ENCODE assay signal across 24 mouse cellular contexts in the genomic region with DNA sequence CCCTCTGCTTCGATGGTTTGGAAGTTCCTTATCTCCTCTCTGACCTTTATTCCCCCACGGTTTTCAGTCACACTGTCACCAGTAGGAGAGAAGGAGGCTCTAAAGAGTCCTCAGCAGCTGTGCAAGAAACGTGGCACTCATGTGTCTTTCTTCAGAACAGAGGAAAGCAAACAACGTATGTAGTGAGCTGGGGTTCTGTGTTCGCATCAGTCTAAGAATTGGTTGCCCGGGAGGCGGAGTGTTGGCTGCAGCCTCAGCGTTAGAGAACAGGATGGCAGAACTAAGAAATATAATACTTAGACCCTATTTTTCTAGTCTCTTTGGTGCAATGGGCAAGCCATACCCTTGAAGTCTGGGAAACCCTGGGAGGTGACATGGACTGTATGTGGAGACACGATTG. TPM values are rescaled to one million over a fixed set of nuclear protein-coding genes. Genes with fewer than 3 reads are reported as not detected.
DNase-seq lines count a peak whose midpoint lies in the region; ATAC-seq and TF ChIP-seq lines count a peak whose summit lies in the region.
"Had no signal": no experiment of that assay in that cellular context is flagged by ENCODE, and none has a peak within 500 bp of the region (broad histone marks: within the 10 kb centered on the region; RNA-seq: fewer than 3 reads in every experiment).

No protein-coding gene starts in this region.

- no peak for DNase-seq in heart, adult 8-10 months (ENCODE audit: low spot score)
- peak; percentile 32 for DNase-seq in thymus, adult 2 months
- no peak for DNase-seq in thymus, postnatal 10 days (ENCODE audit: low spot score in 2 of 2)
- no peak for DNase-seq in liver, embryonic 13.5 days
- peak; percentile 54 for DNase-seq in thymus, postnatal 4 days
- DNase-seq in layer of hippocampus, postnatal 10 days (ENCODE audit: low spot score in 2 of 2), result no peak
- DNase-seq: adrenal gland, postnatal 10 days; cerebellum, adult 8-10 months; cerebellum, postnatal 36 days; embryo, embryonic 11 days; gastrocnemius, postnatal 36 days; heart, postnatal 10 days; kidney, postnatal 4 days had no signal

- no peak overlapping the region for H3K4me2 ChIP-seq in heart, embryonic 16.5 days (ENCODE audit: low read depth, low read length)
- peak overlapping the region; percentile 21; the same call in 1 of the 2 replicates for H3K4me2 ChIP-seq in liver, embryonic 13.5 days
- H3K4me2 ChIP-seq: embryonic facial prominence, embryonic 13.5 days; forebrain, embryonic 12.5 days; midbrain, embryonic 15.5 days; neural tube, embryonic 12.5 days had no signal

- TF ChIP-seq CTCF in thymus, adult 2 months (IDR thresholded peaks at IDR 0.05; ENCODE audit: borderline replicate concordance, control insufficient read depth, extremely low read depth, insufficient read depth, low read length, poor library complexity), result no peak

- no peaks in the 10 kb centered on the region for H3K27me3 ChIP-seq in heart, embryonic 16.5 days (ENCODE audit: control insufficient read depth, insufficient read depth, low read length)
- no peaks in the 10 kb centered on the region for H3K27me3 ChIP-seq in thymus, adult 2 months (ENCODE audit: control insufficient read depth, insufficient read depth, low read length)
- H3K27me3 ChIP-seq in liver, embryonic 13.5 days, result no peaks in the 10 kb centered on the region
- H3K27me3 ChIP-seq: embryonic facial prominence, embryonic 13.5 days; forebrain, embryonic 12.5 days; midbrain, embryonic 15.5 days; neural tube, embryonic 12.5 days had no signal

- peaks cover 26% of the 10 kb centered on the region for H3K4me1 ChIP-seq in heart, embryonic 16.5 days (ENCODE audit: control insufficient read depth, insufficient read depth, low read length)
- H3K4me1 ChIP-seq in thymus, adult 2 months (replicated peaks; ENCODE audit: control insufficient read depth, insufficient read depth, low read length), result peaks cover 69% of the 10 kb centered on the region
- peaks cover 80% of the 10 kb centered on the region for H3K4me1 ChIP-seq in liver, embryonic 13.5 days (replicated peaks)

- no peak for ATAC-seq in heart, embryonic 16.5 days (replicated peaks; ENCODE audit: extremely low read depth, insufficient read depth, low FRiP score)
- no peak for ATAC-seq in liver, embryonic 13.5 days (ENCODE audit: low read depth)
- ATAC-seq in CD4-positive, CD25-positive, alpha-beta regulatory T cell, adult 4 months, result no peak
- ATAC-seq: hindbrain, postnatal 0 days; intestine, postnatal 0 days had no signal

- peak overlapping the region; percentile 28 for H3K27ac ChIP-seq in heart, embryonic 16.5 days (ENCODE audit: low read length)
- peak overlapping the region; percentile 12; the same call in 1 of the 2 replicates for H3K27ac ChIP-seq in thymus, adult 2 months (ENCODE audit: control insufficient read depth, insufficient read depth, low read length)
- peak overlapping the region; percentile 35 for H3K27ac ChIP-seq in liver, embryonic 13.5 days
- H3K27ac ChIP-seq: embryonic facial prominence, embryonic 13.5 days; forebrain, embryonic 12.5 days; hindbrain, postnatal 0 days; limb, embryonic 10.5 days; midbrain, embryonic 15.5 days; neural tube, embryonic 12.5 days had no signal

- no peak overlapping the region for H3K4me3 ChIP-seq in heart, embryonic 16.5 days (ENCODE audit: low read length)
- no peak overlapping the region for H3K4me3 ChIP-seq in thymus, adult 2 months (ENCODE audit: control insufficient read depth, insufficient read depth, low read length)
- no peak overlapping the region for H3K4me3 ChIP-seq in liver, embryonic 13.5 days (replicated peaks)
- H3K4me3 ChIP-seq: embryonic facial prominence, embryonic 13.5 days; erythroblast, embryonic 14.5 days; forebrain, embryonic 12.5 days; heart, adult 2 months; limb, embryonic 10.5 days; midbrain, embryonic 15.5 days; neural tube, embryonic 12.5 days had no signal

- no peak for TF ChIP-seq POLR2A in thymus, adult 2 months (IDR thresholded peaks at IDR 0.05; ENCODE audit: control insufficient read depth, extremely low read depth, insufficient read depth, low read length, poor library complexity)

- peaks cover 9% of the 10 kb centered on the region; the same call in 1 of the 2 replicates for H3K36me3 ChIP-seq in heart, embryonic 16.5 days (ENCODE audit: control insufficient read depth, insufficient read depth)
- H3K36me3 ChIP-seq in thymus, adult 2 months (ENCODE audit: control insufficient read depth, insufficient read depth, low read length), result peaks cover 9% of the 10 kb centered on the region
- peaks cover 29% of the 10 kb centered on the region for H3K36me3 ChIP-seq in liver, embryonic 13.5 days

- no peaks in the 10 kb centered on the region for H3K9me3 ChIP-seq in heart, embryonic 16.5 days (replicated peaks; ENCODE audit: control insufficient read depth, low read length)
- no peaks in the 10 kb centered on the region for H3K9me3 ChIP-seq in liver, embryonic 13.5 days (replicated peaks)
- H3K9me3 ChIP-seq: embryonic facial prominence, embryonic 13.5 days; forebrain, embryonic 12.5 days; limb, embryonic 10.5 days; midbrain, embryonic 15.5 days; neural tube, embryonic 12.5 days had no signal

- WGBS in heart, embryonic 16.5 days, result 55% methylated on average over 9 of the region's 9 CpGs
- 21% methylated on average over 9 of the region's 9 CpGs for WGBS in thymus, adult 2 months
- WGBS in liver, embryonic 13.5 days (ENCODE audit: insufficient replicate concordance), result 45% methylated on average over 9 of the region's 9 CpGs

- no peak overlapping the region for H3K9ac ChIP-seq in heart, embryonic 16.5 days (ENCODE audit: low read length)
- H3K9ac ChIP-seq in liver, embryonic 13.5 days, result peak overlapping the region; percentile 14; the same call in 1 of the 2 replicates
- H3K9ac ChIP-seq: embryonic facial prominence, embryonic 13.5 days; forebrain, embryonic 12.5 days; midbrain, embryonic 15.5 days; neural tube, embryonic 12.5 days had no signal

RNA-seq across cellular contexts. Expression of gene Git2, which starts 7.7 kb away (rescaled TPM):
- polyA plus RNA-seq in heart, embryonic 16.5 days (2015; fragmentation: Nextera tagmentation; extraction: Ambion mirVana), result 38.6 and 46.6 TPM in 2 replicates
- 10 to 100 TPM; 27.9 to 34.6 (median 30.5) TPM for total RNA-seq in heart, adult 8-10 months (2022)
- polyA plus RNA-seq in thymus, adult 2 months (2012; rRNA removed), result 221 and 232 TPM in 2 replicates
- 14.8 and 16.3 TPM in 2 replicates for polyA plus RNA-seq in liver, embryonic 13.5 days (2015; fragmentation: Nextera tagmentation; extraction: Ambion mirVana)
- 10 to 100 TPM; 42.4 to 44.8 TPM for total RNA-seq in layer of hippocampus, postnatal 10 days (2021)
- polyA plus RNA-seq in CD4-positive, CD25-positive, alpha-beta regulatory T cell, adult 4 months (2017; shearing (Covaris generic)), result 100 to 1,000 TPM; 147 to 207 TPM

RNA-seq across cellular contexts. Expression of gene Ankrd13a, which starts 8.5 kb away (rescaled TPM):
- 28.4 and 33.7 TPM in 2 replicates for polyA plus RNA-seq in heart, embryonic 16.5 days (2015; fragmentation: Nextera tagmentation; extraction: Ambion mirVana)
- total RNA-seq in heart, adult 8-10 months (2022), result 10 to 100 TPM; 28.0 to 34.3 (median 30.1) TPM
- polyA plus RNA-seq in thymus, adult 2 months (2012; rRNA removed), result 118 and 142 TPM in 2 replicates
- 43.3 and 49.0 TPM in 2 replicates for polyA plus RNA-seq in liver, embryonic 13.5 days (2015; fragmentation: Nextera tagmentation; extraction: Ambion mirVana)
- 10 to 100 TPM; 40.2 to 45.1 TPM for total RNA-seq in layer of hippocampus, postnatal 10 days (2021)
- 10 to 100 TPM; 13.9 to 23.3 TPM for polyA plus RNA-seq in CD4-positive, CD25-positive, alpha-beta regulatory T cell, adult 4 months (2017; shearing (Covaris generic))

RNA-seq across cellular contexts. Expression of gene 1500011B03Rik, which starts 40.3 kb away (rescaled TPM):
- polyA plus RNA-seq in heart, embryonic 16.5 days (2015; fragmentation: Nextera tagmentation; extraction: Ambion mirVana), result 41.8 and 48.5 TPM in 2 replicates
- 1 to 10 TPM; 3.6 to 6.3 (median 4.7) TPM for total RNA-seq in heart, adult 8-10 months (2022)
- polyA plus RNA-seq in thymus, adult 2 months (2012; rRNA removed), result 46.4 and 53.8 TPM in 2 replicates
- polyA plus RNA-seq in liver, embryonic 13.5 days (2015; fragmentation: Nextera tagmentation; extraction: Ambion mirVana), result 31.0 and 32.0 TPM in 2 replicates
- total RNA-seq in layer of hippocampus, postnatal 10 days (2021), result 100 to 1,000 TPM; 154 to 155 TPM
- polyA plus RNA-seq in CD4-positive, CD25-positive, alpha-beta regulatory T cell, adult 4 months (2017; shearing (Covaris generic)), result 10 to 100 TPM; 51.9 to 57.3 TPM

Comparison
In these comparisons a context has a peak if more than half of its experiments do, and no peak if none do; other contexts are left out.
1. DNase-seq: peak in thymus, adult 2 months (single experiment) and thymus, postnatal 4 days (single experiment); none in heart, adult 8-10 months (single experiment), thymus, postnatal 10 days (0 of 2), liver, embryonic 13.5 days (single experiment) and layer of hippocampus, postnatal 10 days (0 of 2).
2. Peak in every context shown above with its lines, with median percentiles within 50 percentile points of each other: H3K27ac ChIP-seq.